Mouse (Mus musculus): Measurements from ENCODE around the gene Bfsp1.

GRCm38 (mm10) chr2:143900821-143901351, 37.9 kb upstream of the Bfsp1 start:
- no peak for TF ChIP-seq HCFC1 (IDR thresholded peaks at IDR 0.05; ENCODE audit: borderline replicate concordance, insufficient read depth, low read length)
- no peak for TF ChIP-seq ZNF384 (IDR thresholded peaks at IDR 0.05; ENCODE audit: low read depth, low read length)
- no peak for TF ChIP-seq ZC3H11A (IDR thresholded peaks at IDR 0.05; ENCODE audit: borderline replicate concordance, low read depth, low read length)
- TF ChIP-seq CHD2 (IDR thresholded peaks at IDR 0.05; ENCODE audit: low read depth, low read length), result no peak

Data from ES-E14 (cell line).